Mouse (Mus musculus) gastrocnemius, postnatal 25 days (tissue): ENCODE results near the gene Abca6. TPM values are rescaled to one million over a fixed set of nuclear protein-coding genes. Genes with fewer than 3 reads are reported as not detected.

Experiments used
- DNase-seq: peaks from one replicate; pipeline ENCODE4 v3.0.0; 2022
- long read RNA-seq, 2 experiments: library from polyadenylated mRNA; stranded (forward); transcript quantifications; one replicate each; pipeline ENCODE4 v2.0.0; 2021
- total RNA-seq, 2 experiments: library from RNA; stranded (reverse); gene quantifications; 1 replicate in 1 of 2; 2 replicates in 1 of 2; pipeline ENCODE4 v1.2.3; 2021

The Abca6 gene
- 1 to 10 TPM; 2.1 to 2.5 TPM for total RNA-seq
- long read RNA-seq, experiment 1 = 0 reads
- long read RNA-seq, experiment 2, partial matches to known transcripts = 2 of 4 reads
- long read RNA-seq, experiment 2, other reads (novel, unspliced or antisense) = 2 of 4 reads

GRCm38 (mm10) chr11:110251534-110251933, at the start of gene Abca6:
Gene Abca6 (minus strand): TSS chr11:110251776.
- peak; percentile 43 for DNase-seq

- DNase-seq = no peak
Measured at GRCm38 (mm10) chr11:110297917-110298533, 46.4 kb upstream of the Abca6 start.

- no peak for DNase-seq
Measured at GRCm38 (mm10) chr11:110290586-110290985, 39.0 kb upstream of the Abca6 start.

- no peak for DNase-seq
Measured at GRCm38 (mm10) chr11:110288423-110288822, 36.8 kb upstream of the Abca6 start.

DNA sequence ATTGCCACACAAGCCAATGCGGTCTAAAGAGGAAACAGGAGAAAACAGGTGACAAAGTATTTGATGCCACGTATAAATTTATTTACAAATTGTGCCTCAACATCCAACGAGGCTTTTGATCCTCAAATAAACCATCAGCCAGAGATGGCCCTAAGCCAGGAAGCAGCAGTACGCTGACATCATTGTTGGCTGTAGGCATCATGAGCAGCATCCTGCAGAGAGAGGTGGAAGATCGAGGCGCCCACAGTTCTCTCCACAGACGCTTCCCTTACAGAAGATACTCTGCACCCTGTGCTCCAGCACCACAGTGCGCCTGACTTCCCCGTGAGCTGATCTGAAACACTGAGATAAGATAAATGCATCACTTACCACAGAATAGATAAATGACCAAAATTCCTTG, 36.1 kb upstream of the Abca6 start:
- DNase-seq = no peak

- DNase-seq = no peak
Measured at GRCm38 (mm10) chr11:110286331-110286730, 34.8 kb upstream of the Abca6 start.

DNA sequence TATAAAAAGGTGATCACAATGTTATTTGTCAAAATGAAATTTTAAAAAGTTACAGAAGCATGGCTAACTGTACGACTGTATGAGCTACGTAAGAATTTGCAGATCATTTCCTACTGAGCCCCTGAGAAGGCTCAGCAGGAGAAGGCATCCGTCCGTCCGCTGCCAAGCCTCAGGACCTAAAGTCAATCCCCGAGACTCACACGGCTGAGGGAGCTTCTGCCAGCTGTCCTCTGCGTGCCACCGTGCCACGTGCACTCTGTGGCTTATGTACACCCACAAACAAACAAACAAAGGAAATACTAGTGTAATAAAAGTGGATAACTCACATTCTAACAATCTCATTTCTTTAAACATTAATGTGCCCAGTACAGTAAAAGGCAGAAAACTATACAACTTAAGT, 33.3 kb upstream of the Abca6 start:
- no peak for DNase-seq

DNA sequence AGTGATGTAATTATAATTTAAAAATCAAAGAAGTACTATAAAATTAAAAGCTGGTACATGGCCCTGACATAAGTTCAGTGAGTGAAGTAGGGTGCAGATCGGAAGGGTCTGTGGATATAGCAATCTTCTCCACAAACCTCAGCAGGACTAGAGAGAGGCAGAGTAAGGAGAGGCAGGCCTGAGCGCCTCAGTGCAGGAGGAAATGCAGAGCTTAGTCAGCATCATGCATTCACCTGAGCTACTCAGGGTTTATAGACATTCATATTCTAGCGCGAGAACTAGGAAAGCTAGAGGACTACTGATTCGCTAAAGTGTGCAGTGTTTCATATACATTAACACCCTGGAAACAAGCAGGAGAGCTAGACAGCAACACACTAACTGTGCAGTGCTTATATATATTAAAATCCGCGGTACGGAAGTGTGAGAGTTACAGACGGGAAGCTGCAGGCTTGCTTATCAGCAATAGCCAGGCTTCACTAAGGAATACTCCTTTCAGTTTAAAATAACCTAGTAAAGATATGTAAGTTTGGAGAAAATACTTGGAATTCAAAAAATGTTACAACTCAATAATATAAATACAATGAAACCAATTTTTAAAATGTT, 32.7 kb upstream of the Abca6 start:
- DNase-seq = no peak

DNA sequence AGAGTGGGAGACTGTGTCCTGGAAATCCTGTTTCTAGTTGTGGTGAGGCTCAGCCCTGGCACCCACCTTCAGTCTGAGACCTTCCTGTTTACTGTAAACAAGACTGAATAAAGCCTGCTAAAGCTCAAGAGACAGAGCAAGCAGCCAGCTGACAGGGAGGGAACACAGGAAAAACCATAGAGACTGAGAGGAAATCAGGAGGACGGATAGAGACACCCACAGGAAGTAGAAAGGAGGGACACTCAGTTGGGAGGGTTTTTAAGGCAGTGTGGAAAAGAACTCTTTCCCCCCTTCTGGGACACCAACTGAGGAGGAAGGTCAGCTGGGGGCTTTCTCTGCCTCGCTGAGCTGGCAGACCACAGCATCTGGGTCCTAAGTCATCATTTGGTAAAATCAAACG, 23.2 kb upstream of the Abca6 start:
- DNase-seq = no peak

DNA sequence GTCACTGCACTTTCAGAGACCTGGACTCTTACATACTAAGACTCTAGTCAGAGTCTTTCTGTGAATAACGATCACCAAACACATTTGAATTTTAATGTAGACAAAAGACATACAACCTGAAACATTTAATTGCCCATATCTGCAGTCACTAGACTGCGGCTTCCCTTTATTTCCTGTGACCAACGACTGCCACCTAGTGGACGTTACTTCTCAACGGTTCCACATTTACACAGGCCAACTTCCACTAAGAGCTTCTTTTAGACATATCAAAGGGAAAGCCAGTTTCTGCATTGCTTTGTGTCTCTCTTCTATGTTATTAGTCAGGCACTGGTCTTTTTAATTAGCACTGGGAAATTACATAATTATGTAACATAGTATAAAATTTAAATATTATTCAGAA, 20.2 kb upstream of the Abca6 start:
- no peak for DNase-seq

DNA sequence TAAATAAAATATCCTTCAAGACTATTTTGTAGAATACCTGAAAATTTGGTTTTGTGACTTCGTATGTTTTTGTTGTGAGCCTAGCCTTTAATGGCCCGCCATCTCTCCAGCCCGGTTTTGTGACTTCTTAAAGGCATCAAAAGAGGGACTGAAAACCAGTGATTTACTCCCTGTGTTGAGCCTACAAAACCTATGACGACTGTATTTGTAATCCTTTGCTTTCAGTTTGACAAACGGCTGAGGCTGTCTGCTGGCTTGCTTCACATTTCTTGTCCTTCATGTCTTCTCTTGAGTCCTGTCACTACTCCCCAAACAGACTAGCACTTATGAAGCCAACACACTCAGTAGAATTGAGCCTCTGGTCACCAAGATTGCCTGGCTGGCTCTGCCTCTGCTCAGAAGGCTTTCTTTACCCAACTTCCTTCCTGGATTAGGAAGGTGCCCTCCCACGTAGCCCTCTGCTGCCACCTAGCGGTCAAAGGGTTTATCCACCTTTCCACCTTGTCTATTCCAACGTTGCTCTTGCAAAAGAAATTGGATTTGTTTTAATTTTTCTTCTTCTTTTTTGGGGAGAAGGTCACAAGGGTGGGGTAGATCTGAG, 16.8 kb upstream of the Abca6 start:
- peak; percentile 71 for DNase-seq

DNA sequence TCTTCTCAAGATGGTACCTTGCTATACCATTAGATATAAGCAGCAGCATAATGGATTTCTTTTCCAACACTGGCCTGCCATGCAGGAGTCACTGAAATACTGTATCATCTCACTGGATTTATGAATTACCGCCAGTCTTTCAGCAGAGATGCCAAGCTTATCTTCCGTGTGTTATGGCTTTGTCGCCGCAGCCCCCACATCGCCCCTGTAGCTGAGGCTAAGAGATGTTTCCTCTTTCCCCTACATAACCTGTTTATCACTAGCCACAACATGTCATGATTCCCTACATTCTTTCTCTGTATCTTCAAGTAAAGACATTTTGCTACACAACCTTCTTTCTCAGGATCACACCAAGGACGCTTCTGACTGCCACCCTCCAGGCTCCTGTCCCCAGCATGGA, 15.7 kb upstream of the Abca6 start:
- DNase-seq = no peak

DNA sequence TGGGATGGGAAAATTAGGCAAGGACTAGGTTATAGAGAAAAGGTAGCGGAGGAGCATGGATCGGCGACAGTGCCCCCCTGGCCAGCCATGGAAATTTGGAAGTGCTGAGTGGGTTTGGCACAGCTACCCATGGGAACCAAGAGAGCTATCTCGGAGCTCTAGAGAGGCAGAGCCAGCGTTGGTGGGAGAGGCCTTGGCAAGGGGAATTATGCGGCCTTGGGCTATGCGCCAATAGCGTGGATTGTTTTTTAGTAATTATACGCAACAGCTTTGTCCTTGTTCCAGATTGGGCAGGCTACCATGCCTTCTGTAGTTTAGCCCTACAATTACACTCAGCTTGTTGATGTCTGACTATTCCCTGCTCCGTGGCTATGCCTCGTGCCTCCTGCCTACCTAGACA, 15.2 kb upstream of the Abca6 start:
- no peak for DNase-seq

DNA sequence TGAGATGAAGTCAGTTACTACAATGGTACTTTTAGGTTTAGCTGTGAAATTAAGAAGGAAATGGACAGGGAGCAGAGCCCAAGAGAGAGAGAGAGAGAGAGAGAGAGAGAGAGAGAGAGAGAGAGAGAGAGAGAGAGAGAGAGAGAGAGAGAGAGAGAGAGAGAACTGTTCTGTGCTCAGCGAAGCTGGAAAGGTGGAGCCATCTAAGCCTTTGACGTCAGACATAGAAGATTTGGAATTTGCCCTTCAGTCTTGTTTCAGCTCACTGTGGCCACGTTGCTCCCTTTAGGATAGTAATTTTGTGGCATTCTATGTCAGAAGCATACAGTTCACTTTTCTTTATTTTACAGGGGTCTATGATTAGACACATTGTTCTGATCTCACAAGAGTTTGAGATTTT, 10.3 kb upstream of the Abca6 start:
- DNase-seq = no peak

DNA sequence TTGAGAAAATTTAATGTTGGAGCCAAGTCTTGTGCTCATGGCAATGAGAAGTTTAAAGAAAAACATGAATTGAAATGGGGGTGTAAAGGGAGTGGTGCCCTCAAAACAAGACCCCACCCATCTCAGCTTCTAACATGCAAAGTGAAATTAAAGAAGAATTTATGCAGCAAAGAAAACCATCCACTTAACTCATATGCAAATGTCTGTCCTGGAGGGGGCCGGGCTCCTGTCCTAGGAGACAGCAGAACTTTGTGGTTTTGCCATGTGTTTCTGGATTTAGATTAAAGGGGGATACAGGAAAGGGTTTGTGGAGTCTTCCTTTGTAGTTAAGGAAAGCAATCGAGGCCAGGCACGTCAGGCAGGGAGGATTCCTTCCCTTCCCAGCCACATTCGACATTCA, 6.3 kb upstream of the Abca6 start:
- DNase-seq = no peak

DNA sequence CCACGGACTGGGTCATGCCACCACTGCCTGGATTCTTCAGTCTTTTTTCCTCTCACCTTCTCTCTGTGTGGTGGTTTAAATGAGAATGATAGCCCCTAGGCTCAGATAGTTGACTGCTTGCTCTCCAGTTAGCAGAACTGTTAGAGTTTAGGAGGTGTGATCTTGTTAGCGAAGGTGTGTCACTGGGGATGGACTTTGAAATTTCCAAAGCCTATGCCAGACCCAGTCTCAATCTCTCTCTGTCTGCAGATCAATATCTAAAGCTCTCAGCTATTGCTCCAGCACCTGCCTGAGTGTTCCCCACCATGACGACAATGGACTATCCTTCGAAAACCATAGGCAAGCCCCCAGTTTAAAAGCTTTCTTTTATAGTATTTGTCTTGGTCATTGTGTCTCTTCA, 5.5 kb upstream of the Abca6 start:
- no peak for DNase-seq

GRCm38 (mm10) chr11:110252256-110252655, 680 bp upstream of the Abca6 start:
- DNase-seq = no peak

GRCm38 (mm10) chr11:110244730-110245129, 6.8 kb downstream of the Abca6 start:
- DNase-seq = no peak

DNA sequence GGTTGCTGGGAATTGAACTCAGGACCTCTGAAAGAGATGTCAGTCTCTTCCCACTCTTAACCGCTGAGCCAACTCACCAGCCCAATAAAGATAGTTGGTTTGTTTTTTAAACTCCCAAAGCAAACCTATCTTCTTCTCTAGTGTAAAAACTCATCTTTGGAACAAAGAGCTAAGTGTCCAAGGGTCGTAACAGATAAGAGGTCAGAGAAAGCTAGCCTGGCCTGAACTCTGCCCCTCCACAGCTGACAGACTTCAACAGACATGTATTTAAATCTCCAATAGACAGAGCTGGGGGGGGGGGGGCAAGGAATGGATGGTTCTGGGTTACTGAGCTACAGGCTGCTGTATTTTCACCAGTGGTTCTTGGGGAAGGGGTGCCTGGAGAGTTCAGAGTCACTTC, 14.1 kb downstream of the Abca6 start:
- no peak for DNase-seq

DNA sequence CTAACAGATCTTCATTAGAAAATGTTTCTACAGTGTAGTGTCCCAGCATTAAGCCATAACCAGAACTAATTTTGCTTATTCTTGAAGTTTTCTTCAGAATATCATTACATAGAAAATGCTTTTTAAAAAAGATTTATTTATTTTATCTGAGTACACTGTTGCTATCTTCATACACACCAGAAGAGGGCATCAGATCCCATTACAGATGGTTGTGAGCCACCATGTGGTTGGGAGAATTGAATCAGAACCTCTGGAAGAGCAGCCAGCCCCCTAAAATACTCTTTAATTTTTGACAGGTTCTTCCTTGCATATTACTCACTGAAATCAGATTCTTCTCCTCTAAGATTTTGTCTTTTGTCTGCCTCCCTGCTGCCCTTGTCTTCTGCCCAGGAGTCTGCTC, 18.6 kb downstream of the Abca6 start:
- no peak for DNase-seq

- no peak for DNase-seq
Measured at GRCm38 (mm10) chr11:110217118-110217517, 34.5 kb downstream of the Abca6 start.

- DNase-seq = no peak
Measured at GRCm38 (mm10) chr11:110203930-110204329, 47.6 kb downstream of the Abca6 start.

DNA sequence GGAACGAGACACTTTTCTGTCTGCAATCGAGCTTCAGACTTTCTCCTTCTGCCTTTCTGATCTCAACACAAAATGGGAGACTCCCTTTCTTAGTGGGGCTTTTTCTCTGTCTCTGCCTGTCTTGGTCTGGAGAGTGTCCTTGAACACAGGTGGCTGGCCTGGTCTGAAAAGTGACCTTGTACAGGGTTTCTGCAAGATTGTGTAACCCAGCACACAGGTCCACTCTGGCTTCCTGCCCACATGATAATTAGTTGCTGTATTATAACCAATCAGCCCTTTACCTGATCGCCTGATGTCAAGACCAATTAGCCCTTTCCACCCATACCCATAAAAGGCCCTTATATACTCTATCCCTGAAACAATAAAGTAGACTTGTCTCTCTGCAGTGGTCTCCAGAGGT, 52.7 kb downstream of the Abca6 start:
- no peak for DNase-seq
